Mouse (Mus musculus) hindlimb bud, embryonic 11.5 days (tissue): ENCODE results near the gene Mogat1.
"Not testable (repeated sequence)": the region's sequence is repeated elsewhere in the genome, so short reads cannot be mapped to it uniquely, and the experiment has no call there.

ENCODE experiments used
- DNase-seq: peaks from one replicate; pipeline ENCODE4 v3.0.0-alpha.2; 2012; ENCODE audit warnings: low read depth, low spot score; ENCODE audit errors: extremely low spot score

The Mogat1 gene

GRCm38 (mm10) chr1:78536310-78537164, 25.7 kb downstream of the Mogat1 start:
- no peak for DNase-seq

DNA sequence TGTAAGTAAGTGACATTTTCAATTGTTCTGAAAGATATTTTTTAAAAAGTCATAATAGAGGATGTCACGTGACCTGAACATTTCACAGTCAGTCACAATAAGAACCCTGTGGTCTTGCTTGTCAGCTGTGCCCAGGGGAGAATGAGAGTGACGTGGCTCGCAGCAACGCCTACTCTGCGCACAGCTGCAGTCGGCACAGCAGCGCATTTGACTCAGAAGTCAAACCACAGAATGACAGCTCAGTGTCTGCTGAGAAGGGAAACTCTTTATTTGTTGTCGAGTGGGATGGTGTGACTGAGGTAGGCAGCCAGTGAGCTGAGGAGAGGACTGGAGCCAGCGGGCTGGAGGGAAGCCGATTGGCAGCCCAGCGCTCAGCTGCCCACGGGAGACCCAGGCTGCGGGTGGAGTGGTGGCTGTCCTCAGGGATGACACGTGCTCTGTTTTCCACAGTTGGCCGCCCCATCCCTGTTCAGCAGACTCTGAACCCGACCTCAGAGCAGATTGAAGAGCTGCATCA, 26.8 kb downstream of the Mogat1 start:
- no peak for DNase-seq

GRCm38 (mm10) chr1:78538396-78538795, 27.6 kb downstream of the Mogat1 start:
- no peak for DNase-seq

- DNase-seq, result no peak
These were observed 28.4 kb downstream of the Mogat1 start for GRCm38 (mm10) chr1:78539166-78539565.

DNA sequence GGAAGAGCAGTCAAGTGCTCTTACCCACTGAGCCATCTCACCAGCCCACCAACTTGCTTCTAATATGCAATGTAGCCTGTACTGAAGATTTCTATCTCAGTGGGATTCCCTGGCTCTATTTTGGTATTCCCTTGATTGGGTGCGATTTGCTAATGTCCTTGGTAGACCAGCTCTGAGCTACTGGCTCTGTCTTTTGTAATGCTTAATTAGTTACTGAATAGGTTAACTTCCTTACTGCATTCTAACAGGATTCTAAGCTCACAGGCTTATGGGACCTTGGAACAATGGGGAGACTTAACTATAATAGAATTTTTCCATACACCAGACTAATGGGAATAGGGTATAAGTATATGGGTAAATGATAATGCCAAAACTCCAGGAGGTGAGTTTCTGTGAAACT, 32.8 kb downstream of the Mogat1 start:
- DNase-seq, result not testable (repeated sequence)

GRCm38 (mm10) chr1:78546258-78546657, 35.5 kb downstream of the Mogat1 start:
- no peak for DNase-seq

- DNase-seq, result no peak
These were observed 38.2 kb downstream of the Mogat1 start for GRCm38 (mm10) chr1:78548961-78549360.

GRCm38 (mm10) chr1:78554012-78554666, 43.3 kb downstream of the Mogat1 start:
- no peak for DNase-seq

DNA sequence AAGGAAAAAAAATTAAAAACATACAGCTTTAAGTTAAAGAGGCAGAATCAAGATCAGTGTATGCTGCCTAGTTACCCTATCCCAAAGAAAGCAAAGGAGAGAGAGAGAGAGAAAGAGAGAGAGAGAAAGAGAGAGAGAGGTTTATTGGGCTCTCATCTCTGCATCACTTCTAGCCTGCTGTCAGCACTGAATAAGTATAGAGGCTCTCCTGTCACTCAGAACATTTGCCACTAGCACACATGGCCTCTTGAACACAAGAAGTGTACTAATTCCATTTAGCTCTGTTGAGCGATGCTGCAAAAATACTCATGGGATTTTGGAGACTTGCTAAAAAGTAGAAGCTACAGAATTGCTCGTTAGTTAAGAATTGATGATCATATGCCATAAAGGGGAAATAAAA, 56.2 kb downstream of the Mogat1 start:
- no peak for DNase-seq

DNA sequence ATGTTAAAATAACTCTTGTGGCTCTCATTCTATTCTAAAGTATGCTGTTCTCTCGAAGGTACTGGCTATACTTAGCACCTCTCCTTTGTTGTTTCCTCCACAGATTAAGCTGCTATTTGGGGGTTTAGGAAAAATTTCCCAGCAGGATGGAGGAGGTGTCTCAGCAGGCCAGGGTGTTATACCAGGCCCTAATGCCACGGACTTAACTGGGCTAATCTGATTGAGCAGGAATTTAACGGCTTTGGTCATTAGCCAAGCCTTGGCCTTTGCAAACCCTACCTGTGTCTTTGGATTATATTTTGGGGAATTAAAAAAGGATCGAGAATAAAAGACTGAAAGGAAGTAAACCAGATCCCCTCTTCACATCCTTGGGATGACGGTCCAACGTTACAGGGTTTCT, 56.6 kb downstream of the Mogat1 start:
- DNase-seq, result no peak

GRCm38 (mm10) chr1:78567834-78568507, 57.2 kb downstream of the Mogat1 start:
- no peak for DNase-seq

DNA sequence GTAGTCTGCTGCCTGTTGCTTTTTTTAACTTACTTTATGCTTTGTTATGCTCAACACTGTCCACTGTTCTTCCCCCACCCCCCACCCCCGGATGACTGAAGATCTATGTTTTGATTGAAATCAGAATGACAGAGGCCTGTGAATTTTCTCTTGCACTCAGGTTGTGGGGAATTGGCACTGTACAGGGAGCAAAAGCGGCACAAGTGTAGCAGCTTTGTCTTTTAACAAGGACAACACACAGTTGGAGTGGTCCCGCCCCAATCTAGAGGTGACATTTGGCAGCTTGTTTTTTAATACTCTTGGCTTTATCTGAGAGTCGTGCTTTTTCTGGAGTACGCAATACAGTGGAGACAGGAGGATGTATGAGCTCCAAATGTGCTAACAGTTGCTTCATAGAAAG, 58.8 kb downstream of the Mogat1 start:
- DNase-seq, result no peak

DNA sequence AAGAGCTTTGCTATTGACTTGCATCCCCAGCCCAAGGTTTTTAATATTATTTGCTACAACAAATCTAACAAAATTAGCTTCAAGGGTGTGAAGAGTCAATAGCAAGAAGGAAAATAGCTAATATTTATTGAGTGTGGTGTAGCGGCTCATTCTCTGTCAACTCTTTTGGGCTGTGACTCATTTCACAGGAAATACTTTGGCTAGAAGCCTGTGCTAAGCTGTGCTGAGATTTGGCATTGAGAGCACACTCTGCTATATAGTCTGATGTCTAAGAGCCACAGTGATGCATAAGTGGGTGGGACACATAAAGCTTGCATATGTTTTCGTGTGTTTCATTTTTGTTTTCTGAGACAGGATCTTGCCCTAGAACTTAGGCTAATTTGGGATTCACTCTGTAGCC, 74.3 kb downstream of the Mogat1 start:
- no peak for DNase-seq

GRCm38 (mm10) chr1:78586986-78587385, 76.2 kb downstream of the Mogat1 start:
- DNase-seq, result no peak
